Mouse (Mus musculus): ENCODE measurements around the gene Cldn5. TPM values are rescaled to one million over a fixed set of nuclear protein-coding genes. Genes with fewer than 3 reads are reported as not detected.

The Cldn5 gene
- polyA plus RNA-seq, 1 experiment from 2014 or later: 21.4 TPM

DNA sequence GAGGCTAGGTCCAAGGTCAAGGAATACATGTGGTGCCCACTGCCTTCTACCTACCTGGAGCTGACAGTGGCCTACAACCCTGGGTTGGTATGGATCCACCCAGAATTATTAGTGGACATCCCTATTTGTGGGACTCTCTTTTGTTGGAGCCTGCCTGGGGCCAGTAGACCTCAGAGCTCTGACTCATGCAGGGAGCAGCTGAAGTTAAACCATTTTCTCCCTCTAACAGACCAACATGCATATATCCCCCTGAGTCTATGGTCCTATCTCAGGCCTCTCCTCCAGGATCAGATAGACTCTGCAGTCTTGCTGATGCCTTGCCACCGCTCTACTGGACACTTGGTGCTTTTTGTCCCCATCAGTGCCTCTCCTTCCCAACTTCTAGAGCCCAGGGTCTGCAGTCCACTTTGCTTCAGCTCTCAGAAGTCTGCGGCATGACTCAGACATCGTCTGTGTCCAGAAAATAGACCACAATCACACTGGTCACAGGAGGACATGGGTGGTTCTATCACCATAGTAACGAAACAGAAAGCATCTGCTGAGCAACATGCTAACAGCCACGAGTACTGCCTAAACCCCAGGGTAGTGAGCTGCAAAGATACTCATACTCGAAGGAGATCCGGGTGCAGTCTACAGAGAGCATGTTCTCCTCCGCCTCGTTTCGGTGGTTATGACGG is 18.7 kb downstream of the Cldn5 start:
- no peak overlapping the region for H3K27ac ChIP-seq (replicated peaks; ENCODE audit: low read depth, low read length)
- no peak overlapping the region for H3K4me2 ChIP-seq (ENCODE audit: low read depth, low read length)
- DNase-seq (ENCODE audit: low spot score) (no peak), ATAC-seq (replicated peaks; ENCODE audit: insufficient number of reproducible peaks, low FRiP score, low TSS enrichment, low read depth) (no peak)
- H3K27me3 ChIP-seq (ENCODE audit: control insufficient read depth, insufficient read depth, low read length): no peaks in the 10 kb centered on the region
- no peak overlapping the region for H3K9ac ChIP-seq (replicated peaks; ENCODE audit: low read length)
- no peaks in the 10 kb centered on the region for H3K4me1 ChIP-seq (ENCODE audit: control insufficient read depth, insufficient read depth, low read length)
- no peak overlapping the region for H3K4me3 ChIP-seq (ENCODE audit: low read depth, low read length)
- WGBS: 90% methylated on average over 11 of the region's 11 CpGs
- no peaks in the 10 kb centered on the region for H3K9me3 ChIP-seq (replicated peaks; ENCODE audit: control insufficient read depth, low read length)
- H3K36me3 ChIP-seq (replicated peaks; ENCODE audit: control insufficient read depth, insufficient read depth, low read depth, low read length): peaks cover 13% of the 10 kb centered on the region

DNA sequence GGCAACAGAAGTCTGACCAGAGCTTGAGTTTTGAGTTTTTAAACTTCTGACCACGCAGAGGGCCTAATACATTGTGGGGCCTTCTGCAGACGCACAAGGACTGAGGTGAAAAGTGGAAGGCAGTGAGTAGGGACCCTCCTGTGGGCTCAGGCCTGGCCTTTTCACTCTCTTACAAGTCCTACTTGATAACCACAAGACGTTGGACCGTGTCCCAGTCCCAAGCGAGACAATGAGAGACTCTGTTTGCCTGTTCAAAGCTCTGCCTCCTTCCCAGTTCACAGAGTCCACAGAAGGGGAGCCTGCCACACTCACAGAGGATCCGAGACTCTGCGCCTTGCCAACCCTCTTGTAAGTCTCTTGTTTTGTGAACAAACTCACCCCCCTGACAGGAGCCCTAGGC is 20.0 kb downstream of the Cldn5 start:
- peaks cover 10% of the 10 kb centered on the region for H3K36me3 ChIP-seq (replicated peaks; ENCODE audit: control insufficient read depth, insufficient read depth, low read depth, low read length)
- H3K9ac ChIP-seq (replicated peaks; ENCODE audit: low read length): no peak overlapping the region

DNA sequence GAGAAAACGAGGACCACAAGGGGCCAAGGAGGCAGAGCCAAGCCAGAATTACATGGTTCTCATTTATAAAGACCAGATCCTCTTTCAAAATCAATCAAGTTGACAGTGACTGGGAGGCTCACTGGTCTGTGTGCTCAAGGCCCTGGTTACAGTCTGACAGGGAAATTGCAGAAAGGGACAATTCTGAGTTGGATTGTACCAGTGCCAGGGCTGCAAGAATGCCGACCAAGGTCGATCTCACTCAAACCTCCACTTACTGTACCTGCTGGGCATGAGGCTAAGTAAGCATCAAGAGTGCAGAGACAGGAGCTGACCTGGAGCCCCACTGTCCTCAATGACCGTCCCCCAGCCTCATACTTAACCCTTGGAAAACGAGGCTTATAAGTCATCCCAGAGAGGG is 21.5 kb downstream of the Cldn5 start:
- H3K4me2 ChIP-seq (ENCODE audit: low read depth, low read length): no peak overlapping the region
- no peaks in the 10 kb centered on the region for H3K4me1 ChIP-seq (ENCODE audit: control insufficient read depth, insufficient read depth, low read length)
- WGBS: 88% methylated on average over 5 of the region's 5 CpGs
- no peak overlapping the region for H3K4me3 ChIP-seq (ENCODE audit: low read depth, low read length)
- no peak overlapping the region for H3K9ac ChIP-seq (replicated peaks; ENCODE audit: low read length)
- H3K27ac ChIP-seq (replicated peaks; ENCODE audit: low read depth, low read length): no peak overlapping the region
- H3K9me3 ChIP-seq (replicated peaks; ENCODE audit: control insufficient read depth, low read length): no peaks in the 10 kb centered on the region
- H3K27me3 ChIP-seq (ENCODE audit: control insufficient read depth, insufficient read depth, low read length): no peaks in the 10 kb centered on the region
- ATAC-seq (replicated peaks; ENCODE audit: insufficient number of reproducible peaks, low FRiP score, low TSS enrichment, low read depth) (no peak), DNase-seq (ENCODE audit: low spot score) (no peak)
- peaks cover 7% of the 10 kb centered on the region for H3K36me3 ChIP-seq (replicated peaks; ENCODE audit: control insufficient read depth, insufficient read depth, low read depth, low read length)

More for the DNA sequence above, 20.0 kb downstream of the Cldn5 start:
- Histone ChIP-seq H3K4me1 (ENCODE audit: control insufficient read depth, insufficient read depth, low read length) (no peaks in the 10 kb centered on the region), H3K4me2 (ENCODE audit: low read depth, low read length) (no peak overlapping the region), H3K4me3 (ENCODE audit: low read depth, low read length) (no peak overlapping the region), H3K9me3 (replicated peaks; ENCODE audit: control insufficient read depth, low read length) (no peaks in the 10 kb centered on the region), H3K27ac (replicated peaks; ENCODE audit: low read depth, low read length) (no peak overlapping the region), H3K27me3 (ENCODE audit: control insufficient read depth, insufficient read depth, low read length) (no peaks in the 10 kb centered on the region)
- ATAC-seq (replicated peaks; ENCODE audit: insufficient number of reproducible peaks, low FRiP score, low TSS enrichment, low read depth) (no peak), DNase-seq (ENCODE audit: low spot score) (no peak)
- 89% methylated on average over 7 of the region's 7 CpGs for WGBS

DNA sequence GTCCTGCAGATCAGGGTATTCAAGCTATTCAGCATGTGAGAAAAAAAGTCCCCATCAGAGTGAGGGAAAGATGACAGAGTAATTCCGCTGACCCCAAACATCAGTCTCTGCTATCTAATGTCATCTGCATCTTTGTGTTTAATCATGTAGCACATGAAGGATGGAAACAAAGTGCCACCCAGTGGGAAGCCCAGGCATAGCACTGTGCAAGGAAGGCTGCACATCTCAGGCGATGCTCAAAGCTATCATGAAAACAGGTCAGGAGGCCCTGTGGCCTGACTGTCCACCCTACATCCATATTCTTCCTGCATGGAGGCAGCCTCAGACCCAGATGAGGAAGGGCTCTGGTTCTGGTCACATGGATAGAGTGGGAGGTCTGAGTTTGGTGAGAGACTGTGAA is 22.2 kb downstream of the Cldn5 start:
- peaks cover 4% of the 10 kb centered on the region for H3K36me3 ChIP-seq (replicated peaks; ENCODE audit: control insufficient read depth, insufficient read depth, low read depth, low read length)
- H3K27ac ChIP-seq (replicated peaks; ENCODE audit: low read depth, low read length): no peak overlapping the region
- H3K4me1 ChIP-seq (ENCODE audit: control insufficient read depth, insufficient read depth, low read length): no peaks in the 10 kb centered on the region
- no peak overlapping the region for H3K9ac ChIP-seq (replicated peaks; ENCODE audit: low read length)
- H3K27me3 ChIP-seq (ENCODE audit: control insufficient read depth, insufficient read depth, low read length): no peaks in the 10 kb centered on the region
- DNase-seq (ENCODE audit: low spot score) (peak; percentile 43), ATAC-seq (replicated peaks; ENCODE audit: insufficient number of reproducible peaks, low FRiP score, low TSS enrichment, low read depth) (peak; percentile 63)
- no peaks in the 10 kb centered on the region for H3K9me3 ChIP-seq (replicated peaks; ENCODE audit: control insufficient read depth, low read length)
- H3K4me2 ChIP-seq (ENCODE audit: low read depth, low read length): no peak overlapping the region
- 77% methylated on average over 2 of the region's 2 CpGs for WGBS
- H3K4me3 ChIP-seq (ENCODE audit: low read depth, low read length): no peak overlapping the region

DNA sequence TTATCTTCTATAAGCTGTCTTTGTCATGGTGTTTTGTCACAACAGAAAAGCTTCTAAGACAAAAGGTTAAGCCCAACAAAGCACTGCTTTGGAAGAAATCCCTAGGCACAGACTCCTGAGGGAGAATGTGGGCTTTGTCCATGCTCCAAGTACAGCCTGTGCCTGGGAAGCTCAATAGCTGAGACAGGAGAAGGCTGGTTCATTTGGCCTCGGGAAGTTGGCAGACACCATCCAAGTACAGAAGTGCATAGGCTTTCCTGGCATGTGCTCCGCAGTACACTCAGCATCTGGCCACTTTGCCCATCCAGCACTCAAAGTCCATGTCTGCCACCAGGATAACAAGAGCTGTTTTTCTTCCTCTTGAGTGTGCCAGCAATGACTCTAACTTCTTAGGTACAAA is 29.1 kb downstream of the Cldn5 start:
- H3K9ac ChIP-seq (replicated peaks; ENCODE audit: low read length): no peak overlapping the region
- ATAC-seq (replicated peaks; ENCODE audit: insufficient number of reproducible peaks, low FRiP score, low TSS enrichment, low read depth): no peak
- WGBS: 93% methylated on average over 2 of the region's 2 CpGs
- no peaks in the 10 kb centered on the region for H3K9me3 ChIP-seq (replicated peaks; ENCODE audit: control insufficient read depth, low read length)
- no peak for DNase-seq (ENCODE audit: low spot score)
- H3K27me3 ChIP-seq (ENCODE audit: control insufficient read depth, insufficient read depth, low read length): no peaks in the 10 kb centered on the region
- peaks cover 7% of the 10 kb centered on the region for H3K36me3 ChIP-seq (replicated peaks; ENCODE audit: control insufficient read depth, insufficient read depth, low read depth, low read length)
- H3K4me3 ChIP-seq (ENCODE audit: low read depth, low read length): no peak overlapping the region
- no peak overlapping the region for H3K27ac ChIP-seq (replicated peaks; ENCODE audit: low read depth, low read length)
- no peak overlapping the region for H3K4me2 ChIP-seq (ENCODE audit: low read depth, low read length)
- no peaks in the 10 kb centered on the region for H3K4me1 ChIP-seq (ENCODE audit: control insufficient read depth, insufficient read depth, low read length)

- no peaks in the 10 kb centered on the region for H3K4me1 ChIP-seq (ENCODE audit: control insufficient read depth, insufficient read depth, low read length)
- WGBS: 94% methylated on average over 5 of the region's 5 CpGs
- DNase-seq (ENCODE audit: low spot score) (no peak), ATAC-seq (replicated peaks; ENCODE audit: insufficient number of reproducible peaks, low FRiP score, low TSS enrichment, low read depth) (no peak)
- H3K27ac ChIP-seq (replicated peaks; ENCODE audit: low read depth, low read length): no peak overlapping the region
- H3K9me3 ChIP-seq (replicated peaks; ENCODE audit: control insufficient read depth, low read length): no peaks in the 10 kb centered on the region
- H3K4me3 ChIP-seq (ENCODE audit: low read depth, low read length): no peak overlapping the region
- H3K27me3 ChIP-seq (ENCODE audit: control insufficient read depth, insufficient read depth, low read length): no peaks in the 10 kb centered on the region
- peaks cover 7% of the 10 kb centered on the region for H3K36me3 ChIP-seq (replicated peaks; ENCODE audit: control insufficient read depth, insufficient read depth, low read depth, low read length)
- H3K9ac ChIP-seq (replicated peaks; ENCODE audit: low read length): no peak overlapping the region
- H3K4me2 ChIP-seq (ENCODE audit: low read depth, low read length): no peak overlapping the region
These were observed 32.4 kb downstream of the Cldn5 start for GRCm38 (mm10) chr16:18809001-18809400.

DNA sequence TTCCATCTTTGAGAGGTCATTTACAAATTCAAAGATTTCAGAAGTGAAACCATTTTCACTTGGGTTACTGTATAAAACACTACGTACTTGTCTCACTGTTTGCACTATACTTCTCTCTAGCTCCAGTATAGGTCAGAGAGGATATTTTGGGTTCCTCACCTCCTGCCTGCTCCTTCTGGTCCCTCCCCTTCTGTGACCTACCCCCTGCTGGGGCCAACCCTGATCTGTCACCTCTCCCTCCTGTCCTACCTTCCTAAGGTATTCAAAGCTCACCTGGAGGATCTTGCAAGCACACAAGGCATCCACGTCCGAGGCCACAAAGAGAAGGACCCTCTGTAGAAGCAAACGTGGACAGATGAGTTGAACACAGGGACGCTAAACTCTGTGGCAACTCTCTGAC is 34.4 kb downstream of the Cldn5 start:
- Histone ChIP-seq H3K9ac (replicated peaks; ENCODE audit: low read length) (peak overlapping the region; percentile 68), H3K4me3 (ENCODE audit: low read depth, low read length) (peak overlapping the region; percentile 67), H3K4me1 (ENCODE audit: control insufficient read depth, insufficient read depth, low read length) (no peaks in the 10 kb centered on the region), H3K9me3 (replicated peaks; ENCODE audit: control insufficient read depth, low read length) (no peaks in the 10 kb centered on the region), H3K27me3 (ENCODE audit: control insufficient read depth, insufficient read depth, low read length) (no peaks in the 10 kb centered on the region), H3K36me3 (replicated peaks; ENCODE audit: control insufficient read depth, insufficient read depth, low read depth, low read length) (no peaks in the 10 kb centered on the region; the same call in 1 of the 2 replicates), H3K27ac (replicated peaks; ENCODE audit: low read depth, low read length) (no peak overlapping the region), H3K4me2 (ENCODE audit: low read depth, low read length) (peak overlapping the region; percentile 81)
- ATAC-seq (replicated peaks; ENCODE audit: insufficient number of reproducible peaks, low FRiP score, low TSS enrichment, low read depth) (no peak; the same call in 1 of the 2 replicates), DNase-seq (ENCODE audit: low spot score) (no peak)
- WGBS: 9% methylated on average over 5 of the region's 5 CpGs

- DNase-seq (ENCODE audit: low spot score) (peak; percentile 94), ATAC-seq (replicated peaks; ENCODE audit: insufficient number of reproducible peaks, low FRiP score, low TSS enrichment, low read depth) (peak; percentile 94)
- H3K27me3 ChIP-seq (ENCODE audit: control insufficient read depth, insufficient read depth, low read length): no peaks in the 10 kb centered on the region
- no peaks in the 10 kb centered on the region for H3K36me3 ChIP-seq (replicated peaks; ENCODE audit: control insufficient read depth, insufficient read depth, low read depth, low read length)
- no peak within 1 kb of the TSS for H3K27ac ChIP-seq (replicated peaks; ENCODE audit: low read depth, low read length)
- H3K9me3 ChIP-seq (replicated peaks; ENCODE audit: control insufficient read depth, low read length): no peaks in the 10 kb centered on the region
- under 1% methylated on average over 42 of the region's 42 CpGs for WGBS
- peak within 1 kb of the TSS; percentile 67 for H3K4me3 ChIP-seq (ENCODE audit: low read depth, low read length)
- H3K4me1 ChIP-seq (ENCODE audit: control insufficient read depth, insufficient read depth, low read length): no peaks in the 10 kb centered on the region
- H3K9ac ChIP-seq (replicated peaks; ENCODE audit: low read length): peak within 1 kb of the TSS; percentile 73
- peak within 1 kb of the TSS; percentile 81 for H3K4me2 ChIP-seq (ENCODE audit: low read depth, low read length)
These were observed 35.1 kb downstream of the Cldn5 start, which contains the start of the genes Ufd1 and Cdc45 for GRCm38 (mm10) chr16:18811468-18812384. Ufd1 (plus strand) TSS chr16:18811779. Cdc45 (minus strand) TSS chr16:18811987.
